Mouse (Mus musculus) forebrain, embryonic 14.5 days (tissue): ENCODE data around the gene Ube4a. TPM values are rescaled to one million over a fixed set of nuclear protein-coding genes. Genes with fewer than 3 reads are reported as not detected.
A peak's percentile ranks its signal among the peaks of the same experiment; 100 is the strongest.

Source experiments
- ATAC-seq: fragments of 200-750 bp; cut with Nextera tagmentation; 2 replicates; pipeline ENCODE4 v1.8.0; 2017; ENCODE audit warnings: mild to moderate bottlenecking, moderate library complexity
- DNase-seq: peaks from one replicate; pipeline ENCODE4 v3.0.0-alpha.2; 2015; ENCODE audit warnings: low spot score
- H3K27ac ChIP-seq: fragments of 300-500 bp; sonication (generic); 2 replicates; pipeline ENCODE4 v1.5.1; 2014; ENCODE audit warnings: low read depth, mild to moderate bottlenecking, control low read depth, low read length, moderate library complexity
- H3K27me3 ChIP-seq: fragments of 300-500 bp; sonication (generic); replicated peaks from 2 replicates; pipeline ENCODE4 v1.6.1; 2014; ENCODE audit warnings: low read length, control low read depth, mixed read lengths; ENCODE audit not compliant: control insufficient read depth, insufficient read depth
- H3K36me3 ChIP-seq: fragments of 300-500 bp; sonication (generic); 2 replicates; pipeline ENCODE4 v1.6.1; 2014; ENCODE audit warnings: low read length, control low read depth; ENCODE audit not compliant: control insufficient read depth, insufficient read depth
- H3K4me1 ChIP-seq: fragments of 300-500 bp; sonication (generic); 2 replicates; pipeline ENCODE4 v1.6.1; 2014; ENCODE audit warnings: antibody characterized with exemption, low read length, control low read depth; ENCODE audit not compliant: control insufficient read depth, insufficient read depth
- H3K4me2 ChIP-seq: fragments of 300-500 bp; sonication (generic); 2 replicates; pipeline ENCODE4 v1.6.1; 2014; ENCODE audit warnings: mild to moderate bottlenecking, control low read depth, low read length
- H3K4me3 ChIP-seq: fragments of 300-500 bp; sonication (generic); 2 replicates; pipeline ENCODE4 v1.5.1; 2014; ENCODE audit warnings: low read depth, low read length, control low read depth
- H3K9ac ChIP-seq: fragments of 300-500 bp; sonication (generic); 2 replicates; pipeline ENCODE4 v1.6.1; 2014; ENCODE audit warnings: mild to moderate bottlenecking, low read length, control low read depth, moderate library complexity
- H3K9me3 ChIP-seq: fragments of 300-500 bp; sonication (generic); replicated peaks from 2 replicates; pipeline ENCODE4 v1.6.1; 2016; ENCODE audit warnings: low read length, control low read depth, mixed read lengths; ENCODE audit not compliant: control insufficient read depth
- WGBS: fragments of 180-500 bp; shearing (Covaris S2); extraction: QIAGEN DNeasy Blood & Tissue Kit; methylation state at CpG from one replicate; pipeline ENCODE4 v1.1.7; 2014; 5-methylcytosine and 5-hydroxymethylcytosine counted together
- polyA plus RNA-seq: library from polyadenylated mRNA; unstranded; fragments of >200 nt; fragmentation: Nextera tagmentation; extraction: Ambion mirVana; gene quantifications from 2 replicates; pipeline ENCODE4 v1.2.1, GENCODE M21; 2014

Gene Ube4a
- polyA plus RNA-seq, 1 experiment from 2014 or later = 46.0 TPM

DNA sequence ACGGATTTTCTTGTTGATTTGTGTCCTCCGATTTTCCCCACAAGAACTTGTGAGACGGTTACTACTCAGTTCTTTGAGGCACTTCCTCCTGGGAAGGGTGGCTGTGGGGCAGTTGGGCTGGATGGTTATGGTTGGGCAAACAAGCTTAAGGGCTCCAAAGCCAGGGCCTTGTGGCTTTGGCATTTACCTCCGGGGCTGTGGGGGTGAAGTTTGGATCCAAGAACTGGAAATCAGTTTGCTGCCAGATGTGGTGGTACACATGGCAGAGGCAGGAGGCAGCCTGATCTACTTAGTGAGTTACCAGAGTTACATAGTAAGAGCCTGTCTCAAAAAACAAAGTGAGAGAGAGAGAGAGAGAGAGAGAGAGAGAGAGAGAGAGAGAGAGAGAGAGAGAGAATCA, 61.5 kb downstream of the Ube4a start:
- 91% methylated on average over 4 of the region's 4 CpGs for WGBS
- Histone ChIP-seq H3K4me2 (no peak overlapping the region), H3K36me3 (no peaks in the 10 kb centered on the region), H3K9ac (no peak overlapping the region), H3K27ac (no peak overlapping the region), H3K9me3 (no peaks in the 10 kb centered on the region), H3K27me3 (no peaks in the 10 kb centered on the region), H3K4me3 (no peak overlapping the region), H3K4me1 (no peaks in the 10 kb centered on the region)
- DNase-seq = no peak
- ATAC-seq = no peak

DNA sequence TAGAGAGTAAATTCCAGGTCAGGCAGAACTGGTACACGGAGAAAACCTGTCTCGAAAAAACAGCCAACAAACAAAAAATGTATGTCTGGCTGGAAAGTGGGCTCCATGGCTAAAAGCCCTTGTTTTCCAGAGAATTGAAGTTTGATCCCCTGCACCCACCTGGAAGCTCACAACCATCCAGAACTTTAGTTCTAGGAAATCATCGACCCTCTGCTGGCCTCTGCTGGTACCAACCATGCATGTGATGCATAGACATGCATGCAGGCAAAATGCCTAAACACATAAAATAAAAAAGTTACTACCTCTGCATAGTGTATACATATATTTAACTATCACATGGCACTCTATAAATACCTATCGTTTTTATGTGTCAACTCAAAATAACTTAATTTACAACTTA, 65.0 kb downstream of the Ube4a start:
- DNase-seq = no peak
- H3K36me3 ChIP-seq = no peaks in the 10 kb centered on the region
- WGBS = 71% methylated on average over 4 of the region's 4 CpGs

DNA sequence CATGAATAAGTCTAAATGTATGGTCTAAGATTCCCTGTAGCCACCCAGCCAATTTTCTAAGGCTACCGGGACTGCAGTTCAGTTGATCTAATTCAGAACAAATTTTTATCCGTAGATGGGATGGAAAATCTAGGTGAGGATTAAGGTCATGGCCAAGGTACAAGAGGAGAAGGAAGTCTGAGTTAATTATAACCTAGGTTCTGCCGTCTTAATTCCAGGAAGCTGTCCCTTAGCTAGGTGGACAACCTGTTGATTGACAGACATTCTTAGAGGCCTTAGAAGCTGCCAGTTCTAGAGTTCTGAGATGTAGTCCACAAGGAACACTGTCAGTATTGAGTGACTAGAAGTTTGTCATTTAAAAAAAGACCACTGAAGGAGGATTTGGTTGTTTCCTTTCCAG, 65.7 kb downstream of the Ube4a start:
- 86% methylated on average over 3 of the region's 3 CpGs for WGBS
- Histone ChIP-seq H3K27me3 (no peaks in the 10 kb centered on the region), H3K9me3 (no peaks in the 10 kb centered on the region), H3K36me3 (no peaks in the 10 kb centered on the region), H3K27ac (no peak overlapping the region), H3K4me2 (no peak overlapping the region), H3K4me3 (no peak overlapping the region), H3K9ac (no peak overlapping the region), H3K4me1 (no peaks in the 10 kb centered on the region)
- DNase-seq = no peak
- no peak for ATAC-seq

More for the DNA sequence above, 65.0 kb downstream of the Ube4a start:
- ATAC-seq = no peak
- no peak overlapping the region for H3K27ac ChIP-seq
- no peak overlapping the region for H3K9ac ChIP-seq
- H3K4me2 ChIP-seq = no peak overlapping the region
- no peaks in the 10 kb centered on the region for H3K9me3 ChIP-seq
- H3K4me1 ChIP-seq = no peaks in the 10 kb centered on the region
- no peak overlapping the region for H3K4me3 ChIP-seq
- no peaks in the 10 kb centered on the region for H3K27me3 ChIP-seq

DNA sequence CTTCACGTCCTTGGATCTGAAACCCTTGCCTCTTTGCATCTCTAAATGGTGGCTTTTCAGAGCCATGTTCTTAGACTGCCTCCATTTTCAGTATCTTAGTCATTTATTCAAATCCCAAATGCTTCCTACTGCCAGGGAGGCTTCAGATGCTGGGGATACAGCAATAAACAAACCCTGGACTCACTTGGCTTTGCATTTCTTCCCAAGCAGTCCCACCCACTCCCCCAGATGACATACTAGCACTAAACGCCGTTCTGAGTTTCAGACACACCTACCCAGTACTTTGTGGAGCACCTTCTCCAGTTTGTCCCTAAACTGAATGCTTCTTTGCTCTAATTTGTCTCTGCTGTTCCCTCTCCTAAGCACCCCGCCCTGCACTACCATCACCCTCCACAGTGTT, 68.4 kb downstream of the Ube4a start:
- DNase-seq (no peak), ATAC-seq (no peak)
- 71% methylated on average over 4 of the region's 4 CpGs for WGBS
- no peaks in the 10 kb centered on the region for H3K4me1 ChIP-seq
- no peaks in the 10 kb centered on the region for H3K36me3 ChIP-seq
- H3K9ac ChIP-seq = no peak overlapping the region
- no peak overlapping the region for H3K4me3 ChIP-seq
- no peak overlapping the region for H3K27ac ChIP-seq
- H3K27me3 ChIP-seq = no peaks in the 10 kb centered on the region
- H3K4me2 ChIP-seq = no peak overlapping the region
- H3K9me3 ChIP-seq = no peaks in the 10 kb centered on the region

DNA sequence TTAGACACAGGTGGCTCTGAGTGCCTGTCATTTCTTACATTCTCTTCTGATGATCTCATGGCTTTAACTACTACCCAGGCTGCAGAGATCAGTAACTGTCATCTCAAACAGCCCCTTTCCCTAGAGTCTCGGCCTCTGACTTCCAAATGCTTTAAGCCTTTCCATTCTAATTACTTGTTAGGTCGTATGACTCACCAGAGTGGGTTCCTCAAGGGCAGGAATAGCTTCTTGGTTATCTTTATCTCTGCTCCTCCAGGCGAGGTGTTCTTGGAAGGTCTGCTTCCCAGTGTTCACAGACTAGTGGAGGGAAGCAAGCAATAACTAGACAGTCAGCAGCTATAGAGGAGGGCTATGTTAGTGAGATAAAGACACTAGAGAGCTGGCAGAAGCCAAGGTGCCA, 72.7 kb downstream of the Ube4a start:
- Histone ChIP-seq H3K9ac (no peak overlapping the region), H3K4me3 (no peak overlapping the region), H3K27me3 (no peaks in the 10 kb centered on the region), H3K27ac (no peak overlapping the region), H3K4me1 (no peaks in the 10 kb centered on the region), H3K9me3 (no peaks in the 10 kb centered on the region), H3K36me3 (no peaks in the 10 kb centered on the region), H3K4me2 (no peak overlapping the region)
- WGBS = 67% methylated on average over 3 of the region's 3 CpGs
- ATAC-seq = no peak
- no peak for DNase-seq

DNA sequence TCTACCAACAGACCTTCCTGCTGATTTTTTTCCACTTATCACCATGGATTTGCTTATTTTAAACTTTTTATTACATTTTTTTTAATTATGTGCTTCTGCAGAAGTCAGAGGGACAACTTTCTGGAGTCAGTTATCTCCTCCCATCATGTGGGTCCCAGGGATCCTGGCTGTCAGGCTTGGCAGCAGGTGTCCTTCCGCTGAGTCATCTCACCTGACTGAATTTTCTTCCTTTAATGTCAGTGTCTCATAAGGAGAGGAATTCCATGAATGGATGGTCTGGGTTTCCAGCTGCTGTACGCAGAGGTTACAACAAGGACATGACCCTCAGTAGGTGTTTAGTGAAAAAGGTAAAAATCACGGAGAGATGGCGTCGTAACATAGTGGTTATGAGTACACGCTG, 74.2 kb downstream of the Ube4a start:
- no peaks in the 10 kb centered on the region for H3K9me3 ChIP-seq

DNA sequence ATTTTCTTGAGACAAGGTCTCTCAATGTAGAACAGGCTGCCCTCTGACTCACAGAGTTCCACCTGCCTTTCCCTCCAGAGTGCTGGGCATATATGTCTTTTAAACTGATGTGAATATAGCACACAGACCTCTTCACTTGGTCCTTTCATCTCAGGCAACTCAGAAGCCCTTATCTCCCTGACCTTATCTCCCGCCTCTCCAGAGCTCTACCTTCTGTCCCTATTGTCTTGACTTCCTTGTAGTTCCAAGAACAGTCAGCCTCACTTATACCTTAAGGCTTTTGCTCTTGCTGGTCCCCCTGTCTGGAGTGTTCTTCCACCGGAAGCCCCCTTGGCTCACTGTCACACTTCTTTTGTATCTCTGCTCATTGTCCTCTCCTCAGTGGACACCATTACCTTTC, 75.3 kb downstream of the Ube4a start:
- H3K9ac ChIP-seq = no peak overlapping the region
- H3K27ac ChIP-seq = no peak overlapping the region
- no peaks in the 10 kb centered on the region for H3K27me3 ChIP-seq
- WGBS = 66% methylated on average over 2 of the region's 2 CpGs
- no peaks in the 10 kb centered on the region for H3K36me3 ChIP-seq
- no peak for ATAC-seq
- no peak for DNase-seq
- H3K4me1 ChIP-seq = no peaks in the 10 kb centered on the region
- H3K9me3 ChIP-seq = no peaks in the 10 kb centered on the region
- no peak overlapping the region for H3K4me2 ChIP-seq
- no peak overlapping the region for H3K4me3 ChIP-seq

More for the DNA sequence above, 74.2 kb downstream of the Ube4a start:
- no peaks in the 10 kb centered on the region for H3K27me3 ChIP-seq
- no peak for ATAC-seq
- DNase-seq = no peak
- no peaks in the 10 kb centered on the region for H3K36me3 ChIP-seq
- H3K4me2 ChIP-seq = no peak overlapping the region
- H3K27ac ChIP-seq = no peak overlapping the region
- H3K9ac ChIP-seq = no peak overlapping the region
- H3K4me1 ChIP-seq = no peaks in the 10 kb centered on the region
- 85% methylated on average over 6 of the region's 6 CpGs for WGBS
- no peak overlapping the region for H3K4me3 ChIP-seq

DNA sequence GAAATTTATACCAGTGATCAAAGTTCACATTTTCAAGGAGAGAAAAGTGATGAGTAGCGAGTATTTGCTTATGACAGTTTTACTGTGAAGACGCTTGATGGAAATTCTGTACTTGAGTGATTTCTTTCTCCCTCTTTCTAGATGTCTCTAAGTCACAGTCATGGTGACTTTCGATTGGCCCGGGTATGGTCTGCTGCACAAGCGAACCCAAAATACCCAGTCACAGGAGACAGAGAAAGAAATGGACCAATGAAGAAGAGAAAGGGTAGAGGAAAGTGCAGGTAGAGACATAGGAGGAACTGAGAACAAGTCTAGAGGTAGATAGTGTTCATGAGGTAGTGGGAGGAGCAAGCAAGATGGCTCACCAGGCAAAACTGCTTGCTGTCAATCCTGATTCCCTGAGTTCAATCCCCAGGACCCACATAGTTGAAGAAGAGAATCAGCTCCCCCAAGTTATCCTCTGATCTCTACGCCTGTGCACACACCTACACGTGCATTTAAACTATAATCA, 77.2 kb downstream of the Ube4a start:
- Histone ChIP-seq H3K4me1 (peaks cover 2% of the 10 kb centered on the region; the same call in 1 of the 2 replicates), H3K9me3 (no peaks in the 10 kb centered on the region), H3K27ac (no peak overlapping the region), H3K27me3 (no peaks in the 10 kb centered on the region), H3K4me3 (no peak overlapping the region), H3K4me2 (no peak overlapping the region), H3K9ac (no peak overlapping the region), H3K36me3 (no peaks in the 10 kb centered on the region)
- DNase-seq (no peak), ATAC-seq (no peak)
- 87% methylated on average over 7 of the region's 7 CpGs for WGBS

DNA sequence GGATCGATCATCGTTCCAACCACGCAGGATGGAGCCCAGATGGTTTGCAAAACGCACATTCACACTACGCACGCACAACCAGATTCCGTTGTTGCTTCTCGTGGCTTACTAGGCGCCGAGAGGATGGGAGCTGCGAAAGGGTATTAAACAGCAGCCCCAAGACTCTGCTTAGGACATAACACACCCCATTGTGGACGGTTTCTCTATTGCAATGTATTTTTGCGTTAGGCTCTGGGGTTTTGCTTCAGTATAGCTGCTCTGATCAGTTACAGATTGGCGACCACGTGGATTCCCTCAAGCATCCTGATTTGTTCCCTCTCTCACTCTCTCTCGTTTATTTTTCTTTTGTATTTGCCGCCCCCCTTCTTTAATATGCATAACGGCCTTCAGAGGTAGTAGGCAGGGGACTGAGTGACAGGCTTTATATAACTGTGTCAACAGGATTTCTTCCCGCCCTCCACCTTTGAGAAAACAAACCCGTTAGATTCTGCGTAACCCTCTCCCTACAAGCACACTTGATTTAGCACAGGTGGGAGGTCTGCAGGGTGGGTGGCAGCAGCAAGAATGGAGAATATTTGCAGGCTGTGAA, 82.3 kb downstream of the Ube4a start:
- H3K27ac ChIP-seq = peak overlapping the region; percentile 99
- under 1% methylated on average over 21 of the region's 21 CpGs for WGBS
- peak; percentile 14 for ATAC-seq
- peak overlapping the region; percentile 99 for H3K9ac ChIP-seq
- peak overlapping the region; percentile 98 for H3K4me3 ChIP-seq
- H3K4me1 ChIP-seq = peaks cover 10% of the 10 kb centered on the region
- DNase-seq = peak; percentile 79
- H3K4me2 ChIP-seq = peak overlapping the region; percentile 95
- H3K27me3 ChIP-seq = no peaks in the 10 kb centered on the region
- H3K36me3 ChIP-seq = 0 out of 2 replicates have a peak, but pooled peaks cover 3% of the 10 kb centered on the region
- H3K9me3 ChIP-seq = no peaks in the 10 kb centered on the region
